Mouse (Mus musculus) lung, postnatal 10 days (tissue): ENCODE data around the gene Lhfp.

Experiments used
- DNase-seq: peaks from one replicate; pipeline ENCODE4 v3.0.0; 2021

Lhfp gene

GRCm38 (mm10) chr3:53173310-53174063 lies 132.2 kb downstream of the Lhfp start:
- peak; percentile 37 for DNase-seq

- no peak for DNase-seq
These were observed 138.6 kb downstream of the Lhfp start for GRCm38 (mm10) chr3:53179936-53180335.

GRCm38 (mm10) chr3:53185439-53185838 lies 144.1 kb downstream of the Lhfp start:
- no peak for DNase-seq

GRCm38 (mm10) chr3:53193441-53193840 lies 152.1 kb downstream of the Lhfp start:
- no peak for DNase-seq

GRCm38 (mm10) chr3:53195666-53196107 lies 154.4 kb downstream of the Lhfp start:
- DNase-seq = no peak

- DNase-seq = no peak
These were observed 158.8 kb downstream of the Lhfp start for GRCm38 (mm10) chr3:53200175-53200574.

GRCm38 (mm10) chr3:53200853-53201252 lies 159.5 kb downstream of the Lhfp start:
- no peak for DNase-seq

GRCm38 (mm10) chr3:53201670-53202069 lies 160.3 kb downstream of the Lhfp start:
- peak; percentile 55 for DNase-seq

GRCm38 (mm10) chr3:53202184-53202583 lies 160.9 kb downstream of the Lhfp start:
- peak; percentile 40 for DNase-seq

GRCm38 (mm10) chr3:53202698-53203097 lies 161.4 kb downstream of the Lhfp start:
- no peak for DNase-seq

GRCm38 (mm10) chr3:53203656-53204055 lies 162.3 kb downstream of the Lhfp start:
- no peak for DNase-seq

GRCm38 (mm10) chr3:53204348-53204984 lies 163.1 kb downstream of the Lhfp start:
- no peak for DNase-seq

GRCm38 (mm10) chr3:53204985-53205365 lies 163.6 kb downstream of the Lhfp start:
- DNase-seq = no peak

- no peak for DNase-seq
These were observed 164.4 kb downstream of the Lhfp start for GRCm38 (mm10) chr3:53205706-53206105.

- DNase-seq = no peak
These were observed 165.3 kb downstream of the Lhfp start for GRCm38 (mm10) chr3:53206509-53207224.

- no peak for DNase-seq
These were observed 165.8 kb downstream of the Lhfp start for GRCm38 (mm10) chr3:53207225-53207528.

- DNase-seq = peak; percentile 76
These were observed 169.6 kb downstream of the Lhfp start for GRCm38 (mm10) chr3:53210691-53211526.

GRCm38 (mm10) chr3:53212599-53212998 lies 171.3 kb downstream of the Lhfp start:
- DNase-seq = no peak

- DNase-seq = no peak
These were observed 172.0 kb downstream of the Lhfp start for GRCm38 (mm10) chr3:53213346-53213745.

GRCm38 (mm10) chr3:53213746-53214271 lies 172.5 kb downstream of the Lhfp start:
- no peak for DNase-seq

GRCm38 (mm10) chr3:53214386-53214785 lies 173.1 kb downstream of the Lhfp start:
- DNase-seq = no peak

- DNase-seq = no peak
These were observed 176.4 kb downstream of the Lhfp start for GRCm38 (mm10) chr3:53217697-53218096.
